Mouse (Mus musculus): ENCODE measurements around the gene Gtf3a.

Gtf3a gene

GRCm38 (mm10) chr5:146948508-146949088 lies at the start of gene Gtf3a:
TSS of gene Gtf3a (plus strand) at chr5:146948657.
- in situ Hi-C loops (cut with MboI): no loop called here

- in situ Hi-C loops (cut with MboI): no loop called here
Observed at GRCm38 (mm10) chr5:146900331-146900730, 48.1 kb upstream of the Gtf3a start.

- in situ Hi-C loops (cut with MboI): no loop called here
Observed at GRCm38 (mm10) chr5:146901501-146901900, 47.0 kb upstream of the Gtf3a start.

GRCm38 (mm10) chr5:146904404-146904803 lies 44.1 kb upstream of the Gtf3a start:
- in situ Hi-C loops (cut with MboI): no loop called here

- in situ Hi-C loops (cut with MboI): no loop called here
Observed at GRCm38 (mm10) chr5:146905486-146906172, 42.8 kb upstream of the Gtf3a start.

GRCm38 (mm10) chr5:146907533-146907932 lies 40.9 kb upstream of the Gtf3a start:
- in situ Hi-C loops (cut with MboI): no loop called here

- in situ Hi-C loops (cut with MboI): no loop called here
Observed at GRCm38 (mm10) chr5:146908629-146909028, 39.8 kb upstream of the Gtf3a start.

GRCm38 (mm10) chr5:146912206-146912605 lies 36.3 kb upstream of the Gtf3a start:
- in situ Hi-C loops (cut with MboI): loop anchor here (10.0 kb wide), 2 partner anchors 313 to 413 kb away; partner anchors contain the start of gene Urad

GRCm38 (mm10) chr5:146913355-146913754 lies 35.1 kb upstream of the Gtf3a start:
- in situ Hi-C loops (cut with MboI): loop anchor here (10.0 kb wide), 2 partner anchors 311 to 411 kb away; partner anchors contain the start of gene Urad

GRCm38 (mm10) chr5:146914088-146914766 lies 34.2 kb upstream of the Gtf3a start:
- in situ Hi-C loops (cut with MboI): loop anchor here (10.0 kb wide), 2 partner anchors 311 to 411 kb away; partner anchors contain the start of gene Urad

- in situ Hi-C loops (cut with MboI): loop anchor here (10.0 kb wide), 2 partner anchors 309 to 409 kb away; partner anchors contain the start of gene Urad
Observed at GRCm38 (mm10) chr5:146916273-146916672, 32.2 kb upstream of the Gtf3a start.

- in situ Hi-C loops (cut with MboI): loop anchor here (10.0 kb wide), 2 partner anchors 308 to 408 kb away; partner anchors contain the start of gene Urad
Observed at GRCm38 (mm10) chr5:146916806-146917205, 31.7 kb upstream of the Gtf3a start.

GRCm38 (mm10) chr5:146917357-146917756 lies 31.1 kb upstream of the Gtf3a start:
- in situ Hi-C loops (cut with MboI): loop anchor here (10.0 kb wide), 2 partner anchors 307 to 407 kb away; partner anchors contain the start of gene Urad

- in situ Hi-C loops (cut with MboI): loop anchor here (10.0 kb wide), 2 partner anchors 305 to 405 kb away; partner anchors contain the start of gene Urad
Observed at GRCm38 (mm10) chr5:146919874-146920273, 28.6 kb upstream of the Gtf3a start.

- in situ Hi-C loops (cut with MboI): no loop called here
Observed at GRCm38 (mm10) chr5:146920314-146921161, 27.9 kb upstream of the Gtf3a start.

GRCm38 (mm10) chr5:146921224-146921623 lies 27.2 kb upstream of the Gtf3a start:
- in situ Hi-C loops (cut with MboI): no loop called here

- in situ Hi-C loops (cut with MboI): no loop called here
Observed at GRCm38 (mm10) chr5:146923547-146923946, 24.9 kb upstream of the Gtf3a start.

- in situ Hi-C loops (cut with MboI): no loop called here
Observed at GRCm38 (mm10) chr5:146926673-146927072, 21.8 kb upstream of the Gtf3a start.

GRCm38 (mm10) chr5:146931422-146931821 lies 17.0 kb upstream of the Gtf3a start:
- in situ Hi-C loops (cut with MboI): no loop called here

- in situ Hi-C loops (cut with MboI): no loop called here
Observed at GRCm38 (mm10) chr5:146931904-146932553, 16.4 kb upstream of the Gtf3a start.

- in situ Hi-C loops (cut with MboI): no loop called here
Observed at GRCm38 (mm10) chr5:146933466-146933865, 15.0 kb upstream of the Gtf3a start.

Data from mature B cell (primary cell).